Mouse (Mus musculus) spleen, postnatal 4 days (tissue): ENCODE results near the gene Cep128.

Experiments
- DNase-seq, 2 experiments: peaks; one replicate each; pipeline ENCODE4 v3.0.0; 2022; ENCODE audit warnings: low spot score in 2 of 2

Cep128 gene

DNA sequence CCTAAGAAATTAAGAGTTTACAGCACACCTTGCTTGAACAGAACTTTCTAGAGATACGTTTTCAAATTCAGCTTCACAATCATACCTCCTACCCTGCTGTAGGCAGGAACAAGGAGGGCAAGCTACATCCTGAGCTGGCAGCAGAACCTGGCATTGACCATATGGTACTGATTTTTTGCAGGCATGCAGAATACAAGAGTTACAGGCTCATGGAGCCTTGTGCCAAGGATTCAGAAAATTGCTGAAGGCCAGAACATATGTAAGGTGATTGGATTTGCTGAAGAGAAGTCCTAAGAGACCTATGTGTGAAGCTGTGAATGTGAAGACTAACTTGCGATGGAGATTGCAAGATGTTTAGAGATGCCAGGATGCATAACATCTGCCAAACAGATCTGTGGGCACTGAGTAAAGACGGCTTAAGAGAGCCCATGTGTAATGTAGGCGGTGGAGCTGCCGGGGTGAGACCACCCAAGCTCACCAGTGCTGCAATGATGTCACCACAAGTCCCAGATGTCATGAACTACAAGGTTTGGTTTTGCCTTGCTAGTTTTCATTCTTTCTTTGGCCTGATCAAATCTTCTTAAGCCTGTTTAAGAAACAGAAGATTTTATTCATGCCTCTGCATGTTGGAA is 422.7 kb downstream of the Cep128 start:
- no peak for DNase-seq

DNA sequence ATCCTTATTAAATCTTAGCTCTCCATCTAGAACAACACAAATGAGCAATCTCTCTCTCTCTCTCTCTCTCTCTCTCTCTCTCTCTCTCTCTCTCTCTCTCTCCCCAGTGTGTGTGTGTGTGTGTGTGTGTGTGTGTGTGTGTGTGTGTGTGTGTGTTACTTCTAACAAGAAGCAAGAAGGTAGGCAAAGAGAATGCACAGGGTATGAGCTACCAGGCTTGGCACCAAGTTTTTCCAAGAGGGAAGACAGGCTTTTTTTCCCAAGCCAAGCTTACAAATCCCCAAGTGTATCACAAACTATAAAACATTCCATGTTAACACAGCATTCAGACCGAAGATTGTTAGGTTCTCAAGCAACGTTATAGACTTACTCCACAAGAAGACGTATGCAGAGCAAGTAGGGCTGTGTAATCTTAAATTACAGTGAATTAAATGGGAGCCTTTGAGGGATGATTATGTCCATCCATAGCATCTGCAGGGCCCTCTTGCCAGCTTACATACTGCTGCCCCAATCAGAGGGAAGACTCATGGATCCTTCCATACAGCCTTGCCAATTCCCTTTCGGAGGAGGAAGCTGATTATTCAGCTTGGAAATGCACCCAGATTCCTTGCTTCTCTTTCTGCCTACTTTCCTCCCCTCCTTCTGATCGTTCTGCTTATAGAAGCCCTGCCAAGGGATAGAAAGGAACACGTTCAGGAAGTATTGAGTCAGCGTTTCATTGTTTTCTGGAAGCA is 429.3 kb downstream of the Cep128 start:
- DNase-seq, result no peak
